Mouse (Mus musculus) bone marrow macrophage, adult 2 months (primary cell): ENCODE measurements around the gene Scg5.

ENCODE experiments used
- CTCF ChIP-seq: IDR thresholded peaks from 2 replicates; pipeline ENCODE4 v1.5.1; 2012; ENCODE audit warnings: low read depth, mild to moderate bottlenecking, low read length, moderate library complexity
- POLR2A ChIP-seq: IDR thresholded peaks from 2 replicates; pipeline ENCODE4 v1.6.1; 2012; ENCODE audit warnings: mild to moderate bottlenecking, low read depth, low read length, borderline replicate concordance

DNA sequence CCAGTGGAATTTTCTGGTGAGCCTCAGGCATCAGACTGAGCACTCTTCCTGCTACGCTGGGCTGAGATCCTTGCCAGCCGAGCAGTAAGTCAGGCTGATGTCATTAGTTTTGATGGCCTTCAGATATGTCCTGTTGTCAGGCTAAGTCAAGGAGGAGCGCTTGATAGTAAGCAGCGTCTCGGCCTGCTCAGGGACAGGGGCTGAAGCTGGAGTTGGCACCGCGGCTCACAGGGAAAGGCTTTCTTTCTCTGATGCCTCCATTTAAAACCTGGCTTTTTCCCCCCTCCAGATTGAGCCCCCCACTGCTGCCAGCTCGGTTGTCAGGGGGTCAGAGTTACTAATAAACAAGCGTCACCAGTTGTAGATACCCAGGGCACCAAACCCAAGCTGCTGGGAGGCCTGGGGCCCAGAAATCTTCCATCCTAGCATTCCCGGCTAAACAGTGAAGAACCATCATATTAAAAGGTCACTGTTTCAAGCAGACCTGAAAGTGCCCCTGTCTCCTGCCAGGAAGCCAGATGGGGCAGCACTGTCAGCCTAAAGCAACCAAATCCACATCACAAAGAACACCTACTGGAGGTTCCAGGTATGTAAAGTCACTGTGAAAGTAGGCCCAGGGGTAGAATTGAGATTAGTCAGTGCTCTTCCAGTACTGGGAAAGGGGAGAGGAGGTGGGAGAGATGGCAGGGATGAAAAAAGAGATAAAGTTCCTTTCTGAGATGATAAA lies 21.9 kb downstream of the Scg5 start:
- TF ChIP-seq CTCF (no peak), POLR2A (no peak)
